Mouse (Mus musculus) midbrain, postnatal 0 days (tissue): ENCODE results near the gene Umps. TPM values are rescaled to one million over a fixed set of nuclear protein-coding genes. Genes with fewer than 3 reads are reported as not detected.

ENCODE experiments used
- ATAC-seq: fragments of 200-750 bp; cut with Nextera tagmentation; 2 replicates; pipeline ENCODE4 v1.8.0; 2017; ENCODE audit warnings: moderate number of reproducible peaks, mild to moderate bottlenecking, moderate TSS enrichment, moderate library complexity; ENCODE audit not compliant: low FRiP score
- DNase-seq: peaks from one replicate; pipeline ENCODE4 v3.0.0-alpha.2; 2015; ENCODE audit warnings: low spot score
- H3K27ac ChIP-seq: fragments of 300-500 bp; sonication (generic); 2 replicates; pipeline ENCODE4 v1.5.1; 2014; ENCODE audit warnings: low read depth, mild to moderate bottlenecking, low read length, mixed read lengths
- H3K27me3 ChIP-seq: fragments of 300-500 bp; sonication (generic); 2 replicates; pipeline ENCODE4 v1.6.1; 2014; ENCODE audit warnings: low read length, control low read depth, mixed read lengths; ENCODE audit not compliant: insufficient read depth
- H3K36me3 ChIP-seq: fragments of 300-500 bp; sonication (generic); 2 replicates; pipeline ENCODE4 v1.6.1; 2014; ENCODE audit warnings: low read length, control low read depth, mixed read lengths; ENCODE audit not compliant: insufficient read depth
- H3K4me1 ChIP-seq: fragments of 300-500 bp; sonication (generic); 2 replicates; pipeline ENCODE4 v1.6.1; 2014; ENCODE audit warnings: mild to moderate bottlenecking, control low read depth, antibody characterized with exemption, low read length, mixed read lengths; ENCODE audit not compliant: insufficient read depth
- H3K4me2 ChIP-seq: fragments of 300-500 bp; sonication (generic); 2 replicates; pipeline ENCODE4 v1.6.1; 2014; ENCODE audit warnings: low read depth, mild to moderate bottlenecking, low read length, mixed read lengths; ENCODE audit not compliant: poor library complexity, severe bottlenecking
- H3K4me3 ChIP-seq: fragments of 300-500 bp; sonication (generic); 2 replicates; pipeline ENCODE4 v1.5.1; 2014; ENCODE audit warnings: low read depth, mild to moderate bottlenecking, low read length, moderate library complexity
- H3K9ac ChIP-seq: fragments of 300-500 bp; sonication (generic); replicated peaks from 2 replicates; pipeline ENCODE4 v1.6.1; 2014; ENCODE audit warnings: mild to moderate bottlenecking, low read length, moderate library complexity, mixed read lengths; ENCODE audit not compliant: poor library complexity, severe bottlenecking
- H3K9me3 ChIP-seq: fragments of 300-500 bp; sonication (generic); 2 replicates; pipeline ENCODE4 v1.6.1; 2016; ENCODE audit warnings: low read length, control low read depth
- CTCF ChIP-seq: IDR thresholded peaks from 2 replicates; pipeline ENCODE4 v1.5.1; 2016; ENCODE audit warnings: antibody characterized with exemption, mild to moderate bottlenecking
- WGBS: fragments of 180-500 bp; shearing (Covaris S2); extraction: QIAGEN DNeasy Blood & Tissue Kit; methylation state at CpG from one replicate; pipeline ENCODE4 v1.1.7; 2014; 5-methylcytosine and 5-hydroxymethylcytosine counted together
- polyA plus RNA-seq: library from polyadenylated mRNA; unstranded; fragments of >200 nt; fragmentation: Nextera tagmentation; extraction: Ambion mirVana; gene quantifications from 2 replicates; pipeline ENCODE4 v1.2.1, GENCODE M21; 2015
- total RNA-seq: library from RNA; depleted of rRNA; stranded (reverse); fragments of >200 nt; gene quantifications from 2 replicates; pipeline ENCODE4 v1.2.3, GENCODE M21; 2014

The Umps gene
- total and polyA plus RNA-seq, 2 experiments from 2014 or later, result 18.4 to 22.2 TPM

DNA sequence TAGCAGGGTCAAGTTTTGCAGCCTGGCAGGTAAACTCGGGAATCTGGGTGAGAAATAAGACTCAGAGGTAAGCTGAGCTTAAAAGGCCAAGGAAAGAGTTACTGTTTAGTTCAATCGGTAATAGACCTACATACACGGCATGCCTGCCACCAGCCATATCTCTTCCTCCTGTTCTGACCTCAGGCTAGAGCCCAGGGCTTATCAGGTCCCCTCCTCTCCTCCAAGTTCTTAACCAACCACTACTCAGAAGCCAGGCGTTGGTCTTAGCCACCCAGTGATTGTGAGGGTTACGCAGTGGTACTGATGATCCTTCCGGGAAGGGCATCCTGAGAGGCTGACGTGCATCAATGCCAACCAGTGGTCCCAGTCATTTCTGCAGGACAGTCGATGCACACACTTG is 43.1 kb downstream of the Umps start:
- Histone ChIP-seq H3K27ac (no peak overlapping the region), H3K4me3 (no peak overlapping the region), H3K27me3 (no peaks in the 10 kb centered on the region), H3K4me2 (no peak overlapping the region), H3K9ac (no peak overlapping the region), H3K4me1 (no peaks in the 10 kb centered on the region), H3K36me3 (no peaks in the 10 kb centered on the region), H3K9me3 (no peaks in the 10 kb centered on the region)
- TF ChIP-seq CTCF, result no peak
- DNase-seq (no peak), ATAC-seq (no peak)
- 92% methylated on average over 8 of the region's 8 CpGs for WGBS

- H3K27ac ChIP-seq, result no peak overlapping the region
- 70% methylated on average over 5 of the region's 5 CpGs for WGBS
- ATAC-seq, result no peak
These were observed 43.9 kb downstream of the Umps start for GRCm38 (mm10) chr16:33923001-33923316.

DNA sequence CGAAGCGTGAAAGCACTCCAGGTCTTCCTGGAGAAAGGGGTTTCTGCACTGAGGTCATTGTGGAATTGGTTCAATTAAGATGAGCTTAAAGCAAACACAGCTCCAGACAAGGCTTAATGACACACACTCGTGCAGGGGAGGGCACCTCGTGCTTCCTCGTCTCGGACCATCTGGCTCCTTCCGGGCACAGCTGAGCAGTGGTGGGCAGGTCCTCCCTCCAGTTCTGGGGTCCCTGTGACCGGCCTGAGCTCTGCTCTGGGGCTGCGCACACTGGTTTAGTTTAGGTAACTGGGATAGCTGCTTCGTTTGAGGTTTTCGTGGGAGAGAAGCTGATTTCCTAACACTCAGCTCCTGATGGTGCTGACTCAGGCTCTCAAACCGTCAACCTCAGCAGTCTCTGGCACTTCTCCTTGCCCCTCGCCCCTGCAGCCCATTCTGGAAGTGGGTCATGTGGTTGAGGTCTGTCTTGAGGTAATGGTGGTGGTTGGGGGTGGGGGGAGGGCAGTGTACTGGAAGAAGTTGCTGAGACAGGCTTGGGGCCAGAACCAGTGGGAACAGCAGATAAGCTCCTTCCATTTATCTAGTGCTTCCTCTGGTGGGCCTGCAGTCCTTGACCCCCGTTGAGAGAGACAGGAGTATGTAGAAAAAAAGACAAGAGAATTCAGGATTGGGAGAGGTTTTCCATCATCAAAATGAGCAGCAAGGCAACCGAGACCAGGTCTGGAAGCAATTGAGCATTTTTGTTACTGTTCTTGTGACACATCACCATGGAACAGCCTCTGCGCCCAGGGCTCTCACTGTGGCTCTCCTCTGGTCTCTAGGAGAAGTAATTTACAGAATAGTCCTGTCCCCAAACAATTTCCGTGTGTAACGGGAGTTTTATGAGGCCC is 44.5 kb downstream of the Umps start:
- WGBS, result 74% methylated on average over 18 of the region's 18 CpGs
- ATAC-seq (no peak), DNase-seq (no peak)
- H3K4me2 ChIP-seq, result no peak overlapping the region
- no peak overlapping the region for H3K4me3 ChIP-seq
- no peak overlapping the region for H3K27ac ChIP-seq
- no peaks in the 10 kb centered on the region for H3K9me3 ChIP-seq
- H3K36me3 ChIP-seq, result no peaks in the 10 kb centered on the region
- no peaks in the 10 kb centered on the region for H3K4me1 ChIP-seq
- no peak overlapping the region for H3K9ac ChIP-seq
- no peaks in the 10 kb centered on the region for H3K27me3 ChIP-seq
- no peak for TF ChIP-seq CTCF

More at GRCm38 (mm10) chr16:33923001-33923316, 43.9 kb downstream of the Umps start:
- Histone ChIP-seq H3K4me3 (no peak overlapping the region), H3K4me1 (no peaks in the 10 kb centered on the region), H3K27me3 (no peaks in the 10 kb centered on the region), H3K9ac (no peak overlapping the region), H3K36me3 (no peaks in the 10 kb centered on the region), H3K4me2 (no peak overlapping the region), H3K9me3 (no peaks in the 10 kb centered on the region)
- no peak for DNase-seq
- no peak for TF ChIP-seq CTCF

DNA sequence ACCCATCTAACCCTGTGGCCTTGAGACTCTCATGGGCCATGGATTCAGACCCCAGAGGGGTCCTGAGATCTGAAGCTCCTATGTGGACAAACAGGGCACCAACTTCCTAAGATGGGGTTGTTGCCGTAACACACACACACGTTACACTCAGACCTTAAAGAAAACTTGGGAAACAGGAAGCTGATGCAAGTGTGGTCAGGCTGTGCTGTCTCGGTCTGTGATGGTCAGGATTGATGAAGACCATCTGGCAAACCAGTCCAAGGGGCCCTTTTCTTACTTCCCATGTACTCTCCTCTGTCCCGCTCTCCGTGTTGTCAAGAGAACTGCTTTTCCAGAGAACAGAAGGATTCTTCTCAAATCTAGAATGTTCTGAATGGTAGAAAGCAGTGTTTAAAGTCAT is 45.3 kb downstream of the Umps start:
- H3K9ac ChIP-seq, result no peak overlapping the region
- 94% methylated on average over 5 of the region's 5 CpGs for WGBS
- no peak overlapping the region for H3K27ac ChIP-seq
- TF ChIP-seq CTCF, result no peak
- no peak overlapping the region for H3K4me3 ChIP-seq
- DNase-seq, result no peak
- no peaks in the 10 kb centered on the region for H3K27me3 ChIP-seq
- H3K4me2 ChIP-seq, result no peak overlapping the region
- H3K9me3 ChIP-seq, result no peaks in the 10 kb centered on the region
- ATAC-seq, result no peak
- H3K36me3 ChIP-seq, result no peaks in the 10 kb centered on the region
- no peaks in the 10 kb centered on the region for H3K4me1 ChIP-seq

GRCm38 (mm10) chr16:33917926-33918325 is 48.9 kb downstream of the Umps start:
- DNase-seq (no peak), ATAC-seq (no peak)
- WGBS, result 93% methylated on average over 5 of the region's 5 CpGs
- no peaks in the 10 kb centered on the region for H3K27me3 ChIP-seq
- no peak for TF ChIP-seq CTCF
- no peak overlapping the region for H3K4me2 ChIP-seq
- H3K36me3 ChIP-seq, result no peaks in the 10 kb centered on the region
- H3K4me3 ChIP-seq, result no peak overlapping the region
- H3K9me3 ChIP-seq, result no peaks in the 10 kb centered on the region
- no peaks in the 10 kb centered on the region for H3K4me1 ChIP-seq
- no peak overlapping the region for H3K9ac ChIP-seq
- H3K27ac ChIP-seq, result no peak overlapping the region

- no peak for TF ChIP-seq CTCF
- Histone ChIP-seq H3K9ac (no peak overlapping the region), H3K36me3 (no peaks in the 10 kb centered on the region), H3K4me2 (no peak overlapping the region), H3K9me3 (no peaks in the 10 kb centered on the region), H3K4me1 (no peaks in the 10 kb centered on the region), H3K27ac (no peak overlapping the region), H3K4me3 (no peak overlapping the region), H3K27me3 (no peaks in the 10 kb centered on the region)
- no peak for DNase-seq
- WGBS, result 71% methylated on average over 5 of the region's 5 CpGs
- ATAC-seq, result no peak
These were observed 49.4 kb downstream of the Umps start for GRCm38 (mm10) chr16:33917390-33917789.
